Mouse (Mus musculus) CH12.LX (cell line): ENCODE data around the gene Plgrkt. TPM values are rescaled to one million over a fixed set of nuclear protein-coding genes. Genes with fewer than 3 reads are reported as not detected.

ENCODE experiments used
- DNase-seq: peaks from one replicate; pipeline ENCODE4 v3.0.0-alpha.2; 2013; ENCODE audit errors: extremely low read depth
- H3K27ac ChIP-seq: 2 replicates; pipeline ENCODE4 v1.5.1; 2012; ENCODE audit warnings: low read depth, mild to moderate bottlenecking, control low read depth, moderate library complexity; ENCODE audit not compliant: insufficient read depth
- H3K27me3 ChIP-seq: replicated peaks from 2 replicates; pipeline ENCODE3; 2012; ENCODE audit warnings: inconsistent platforms
- H3K36me3 ChIP-seq, 2 experiments: replicated peaks in 1 of 2; 2 replicates each; pipeline versions ENCODE3 to v1.6.1; 2012; ENCODE audit warnings: inconsistent platforms in 1 of 2, low read length in 1 of 2, mild to moderate bottlenecking in 1 of 2, mixed read lengths in 1 of 2, moderate library complexity in 1 of 2; ENCODE audit not compliant: control insufficient read depth in 1 of 2, insufficient read depth in 1 of 2
- H3K4me1 ChIP-seq, 2 experiments: 2 replicates each; pipeline ENCODE4 v1.6.1; 2012; ENCODE audit warnings: inconsistent platforms in 1 of 2, moderate library complexity in 1 of 2; ENCODE audit not compliant: insufficient read depth in 2 of 2, control insufficient read depth in 1 of 2
- H3K4me2 ChIP-seq: 2 replicates; pipeline ENCODE4 v1.6.1; 2012; ENCODE audit warnings: low read depth, mild to moderate bottlenecking, control low read depth; ENCODE audit not compliant: poor library complexity, insufficient read depth, severe bottlenecking
- H3K4me3 ChIP-seq, 3 experiments: fragments of 150-350 bp in 1 of 3; sonication (generic) in 1 of 3; replicated peaks in 1 of 3; 2 replicates each; pipeline versions ENCODE3 to v1.5.1; 2011 to 2012; ENCODE audit warnings: low read depth in 2 of 3, low read length in 2 of 3, mild to moderate bottlenecking in 2 of 3, moderate library complexity in 2 of 3, control low read depth in 1 of 3, improper control_type of control experiment in 1 of 3, inconsistent platforms in 1 of 3, mixed read lengths in 1 of 3; ENCODE audit not compliant: poor library complexity in 1 of 3
- H3K79me2 ChIP-seq: replicated peaks from 2 replicates; pipeline ENCODE4 v1.6.1; 2012; ENCODE audit warnings: mild to moderate bottlenecking, moderate library complexity; ENCODE audit not compliant: control insufficient read depth, poor library complexity, insufficient read depth, severe bottlenecking; ENCODE audit errors: extremely low read depth
- H3K9ac ChIP-seq: 2 replicates; pipeline ENCODE4 v1.6.1; 2012; ENCODE audit warnings: low read depth, mild to moderate bottlenecking, control low read depth, moderate library complexity; ENCODE audit not compliant: insufficient read depth
- H3K9me3 ChIP-seq: replicated peaks from 2 replicates; pipeline ENCODE3; 2012; ENCODE audit warnings: low read length, inconsistent platforms, mixed read lengths
- BHLHE40 ChIP-seq: IDR thresholded peaks from 2 replicates; pipeline ENCODE4 v1.6.1; 2011; ENCODE audit warnings: mild to moderate bottlenecking, low read depth, low read length, improper control_type of control experiment
- CTCF ChIP-seq, 2 experiments: IDR thresholded peaks in 1 of 2; conservative IDR thresholded peaks in 1 of 2; 2 replicates each; pipeline ENCODE4 v1.5.1; 2011 to 2012; ENCODE audit warnings: low read depth in 2 of 2, low read length in 2 of 2, improper control_type of control experiment in 1 of 2, inconsistent platforms in 1 of 2, mild to moderate bottlenecking in 1 of 2, moderate library complexity in 1 of 2
- E2F4 ChIP-seq: IDR thresholded peaks from 2 replicates; pipeline ENCODE4 v1.6.1; 2011; ENCODE audit warnings: low read depth, low read length, improper control_type of control experiment; ENCODE audit not compliant: insufficient replicate concordance
- ETS1 ChIP-seq: conservative IDR thresholded peaks from 2 replicates; pipeline ENCODE4 v1.6.1; 2012; ENCODE audit warnings: low read depth, mild to moderate bottlenecking, inconsistent platforms, low read length, improper control_type of control experiment, moderate library complexity
- GABPA ChIP-seq: IDR thresholded peaks from 2 replicates; pipeline ENCODE4 v1.6.1; 2012; ENCODE audit warnings: low read depth, low read length, improper control_type of control experiment, inconsistent platforms; ENCODE audit not compliant: insufficient replicate concordance
- IRF4 ChIP-seq: IDR thresholded peaks from 2 replicates; pipeline ENCODE4 v1.6.1; 2014; ENCODE audit warnings: low read depth, mild to moderate bottlenecking, inconsistent platforms, low read length, improper control_type of control experiment
- JUN ChIP-seq: IDR thresholded peaks from 2 replicates; pipeline ENCODE4 v1.6.1; 2011; ENCODE audit warnings: low read depth, mild to moderate bottlenecking, low read length, improper control_type of control experiment, moderate library complexity; ENCODE audit not compliant: insufficient read depth
- KAT2A ChIP-seq: IDR thresholded peaks from 2 replicates; pipeline ENCODE4 v1.6.1; 2012; ENCODE audit warnings: low read length, improper control_type of control experiment, inconsistent platforms; ENCODE audit not compliant: insufficient replicate concordance
- MAFK ChIP-seq: IDR thresholded peaks from 2 replicates; pipeline ENCODE4 v1.6.1; 2011; ENCODE audit warnings: low read length, improper control_type of control experiment; ENCODE audit not compliant: insufficient replicate concordance
- MYC ChIP-seq: IDR thresholded peaks from 2 replicates; pipeline ENCODE4 v1.6.1; 2011; ENCODE audit warnings: low read depth, mild to moderate bottlenecking, improper control_type of control experiment, low read length
- NRF1 ChIP-seq: IDR thresholded peaks from 2 replicates; pipeline ENCODE4 v1.6.1; 2014; ENCODE audit warnings: low read depth, mild to moderate bottlenecking, inconsistent platforms, low read length, improper control_type of control experiment, moderate library complexity
- PAX5 ChIP-seq: IDR thresholded peaks from 2 replicates; pipeline ENCODE4 v1.6.1; 2012; ENCODE audit warnings: low read length, inconsistent platforms, mixed read lengths
- SIN3A ChIP-seq: IDR thresholded peaks from 2 replicates; pipeline ENCODE4 v1.6.1; 2012; ENCODE audit warnings: low read length, improper control_type of control experiment, inconsistent platforms
- SMC3 ChIP-seq: IDR thresholded peaks from 2 replicates; pipeline ENCODE4 v1.6.1; 2011; ENCODE audit warnings: low read depth, low read length, improper control_type of control experiment
- TBP ChIP-seq: conservative IDR thresholded peaks from 2 replicates; pipeline ENCODE4 v1.6.1; 2011; ENCODE audit warnings: low read depth, low read length, improper control_type of control experiment
- TCF12 ChIP-seq: IDR thresholded peaks from 2 replicates; pipeline ENCODE4 v1.6.1; 2014; ENCODE audit warnings: low read depth, mild to moderate bottlenecking, inconsistent platforms, low read length, improper control_type of control experiment
- UBTF ChIP-seq: IDR thresholded peaks from 2 replicates; pipeline ENCODE4 v1.6.1; 2012; ENCODE audit warnings: low read depth, mild to moderate bottlenecking, inconsistent platforms, low read length, improper control_type of control experiment, moderate library complexity
- USF2 ChIP-seq: conservative IDR thresholded peaks from 2 replicates; pipeline ENCODE4 v1.6.1; 2011; ENCODE audit warnings: low read depth, low read length, improper control_type of control experiment
- ZNF384 ChIP-seq: IDR thresholded peaks from 2 replicates; pipeline ENCODE4 v1.6.1; 2012; ENCODE audit warnings: low read depth, low read length, improper control_type of control experiment, inconsistent platforms
- dilution Hi-C: fragments of 300-500 bp; cut with MboI; formaldehyde crosslinking; loops from 2 replicates; pipeline ENCODE4 v1.14.3; 2020; ENCODE audit warnings: low sequenced_read_pairs; ENCODE audit not compliant: extremely low pct_unique_long_range_greater_than_20kb, extremely low pct_ligation_motif_present
- in situ Hi-C: fragments of 300-500 bp; cut with MboI; formaldehyde crosslinking; loops from 3 replicates; pipeline ENCODE4 v1.14.3; 2019; ENCODE audit warnings: low sequenced_read_pairs, low pct_ligation_motif_present, low pct_unique_long_range_greater_than_20kb, mixed read lengths
- polyA plus RNA-seq: library from polyadenylated mRNA; unstranded; fragments of >175 nt; gene quantifications from 2 replicates; pipeline ENCODE4 v1.2.1, GENCODE M21; 2012; ENCODE audit warnings: low read depth; ENCODE audit not compliant: insufficient read length
- total RNA-seq, 2 experiments: library from RNA; depleted of rRNA; stranded (reverse); fragments of 300-350 nt in 1 of 2; fragments of >200 nt in 1 of 2; gene quantifications; 2 replicates each; pipeline ENCODE4 v1.2.3; 2012 to 2014

Gene Plgrkt
- total and polyA plus RNA-seq, 3 experiments = 31.3 to 40.6 (median 33.0) TPM

DNA sequence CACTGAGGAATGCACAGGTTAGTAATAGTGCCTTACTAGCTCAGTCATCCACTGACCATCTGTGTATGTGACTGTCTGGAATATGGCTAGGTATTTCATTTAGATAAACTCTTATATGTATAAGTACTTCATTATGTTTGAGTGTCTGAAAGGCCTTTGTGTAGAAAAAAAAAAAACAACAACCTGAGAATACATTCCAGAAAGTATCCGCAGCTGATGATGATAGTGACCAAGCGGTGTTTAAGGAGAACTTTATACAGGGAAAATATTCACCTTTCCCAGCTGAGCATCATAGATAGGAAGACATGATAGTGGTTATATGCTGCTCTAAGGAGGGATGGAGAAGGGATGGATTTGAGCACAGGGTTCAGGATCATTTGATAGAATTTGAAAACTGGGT is 851 bp upstream of the Plgrkt start:
- no peak for DNase-seq
- in situ Hi-C loops = loop anchor here (5.0 to 25.0 kb wide), 3 partner anchors 54 to 581 kb away; partner anchors contain the start of genes 9930021J03Rik and Ranbp6
- peak overlapping the region; percentile 54 for H3K9ac ChIP-seq
- dilution Hi-C loops = no loop called here
- peak overlapping the region; percentile 55 to 85 (median 70) for H3K4me3 ChIP-seq
- peaks cover 41% of the 10 kb centered on the region for H3K79me2 ChIP-seq
- no peaks in the 10 kb centered on the region for H3K9me3 ChIP-seq
- 0 out of 2 replicates have a peak overlapping the region, but pooled peaks have one; percentile 49 for H3K27ac ChIP-seq
- H3K36me3 ChIP-seq = peaks cover 0 to 7% of the 10 kb centered on the region in 2 experiments
- TF ChIP-seq MAFK (no peak), CTCF (conservative IDR thresholded peaks at IDR 0.05 in 1 of 2, IDR thresholded peaks at IDR 0.05 in 1 of 2; ENCODE audit: low read depth in 2 of 2, low read length in 2 of 2) (no peak), GABPA (no peak), ZNF384 (no peak), KAT2A (no peak), TCF12 (no peak), E2F4 (no peak), UBTF (no peak), SIN3A (no peak; the same call in 1 of the 2 replicates), USF2 (no peak), NRF1 (no peak), SMC3 (no peak), TBP (no peak), PAX5 (no peak), IRF4 (no peak), JUN (no peak)
- H3K4me2 ChIP-seq = peak overlapping the region; percentile 39
- H3K4me1 ChIP-seq = peaks cover 13 to 34% of the 10 kb centered on the region in 2 experiments
- H3K27me3 ChIP-seq = no peaks in the 10 kb centered on the region

DNA sequence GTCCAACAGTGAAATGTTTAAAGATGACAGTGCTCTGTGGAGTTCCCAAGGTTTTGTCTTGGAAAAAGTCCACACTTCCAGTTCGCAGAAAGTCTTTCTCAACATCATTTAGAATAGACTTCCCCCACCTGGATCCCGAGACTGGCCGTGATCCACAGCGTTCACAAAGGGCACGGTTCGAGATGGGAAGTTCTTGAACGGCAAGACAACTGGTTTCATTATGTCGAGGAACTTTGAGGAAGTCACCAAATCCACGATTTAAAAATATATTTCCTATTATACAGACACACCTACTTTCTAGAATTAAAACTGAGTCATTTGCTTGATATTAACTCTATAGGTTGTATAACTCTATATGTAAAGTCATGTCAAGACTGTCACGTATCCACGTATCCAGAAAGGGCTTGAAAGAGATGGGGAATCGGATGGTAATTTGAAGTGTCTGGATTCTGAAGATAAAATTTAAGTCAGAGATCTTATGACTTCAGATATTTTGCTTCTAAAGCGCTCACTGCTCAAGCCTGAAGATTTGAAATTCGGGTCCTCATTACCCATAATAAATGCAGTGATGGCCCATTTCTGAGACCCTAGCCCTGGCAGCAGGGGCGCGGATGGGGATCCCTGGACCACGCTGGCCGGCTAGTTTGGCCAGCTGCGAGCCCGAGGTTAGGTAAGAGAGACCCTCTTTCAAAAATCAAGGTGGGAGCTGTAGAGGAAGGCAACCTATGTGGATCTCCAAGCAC is 793 bp downstream of the Plgrkt start:
- TF ChIP-seq BHLHE40 = peak; percentile 8; the same call in 1 of the 2 replicates
- no peak for TF ChIP-seq MYC
- no peak for TF ChIP-seq NRF1
- peak; percentile 16; the same call in 1 of the 2 replicates for TF ChIP-seq ETS1
- no peak for TF ChIP-seq SMC3
- dilution Hi-C loops = no loop called here
- Histone ChIP-seq H3K27ac (peak overlapping the region; percentile 67), H3K4me1 (peaks cover 18 to 42% of the 10 kb centered on the region in 2 experiments), H3K27me3 (no peaks in the 10 kb centered on the region), H3K9me3 (no peaks in the 10 kb centered on the region), H3K9ac (peak overlapping the region; percentile 72), H3K36me3 (peaks cover 0 to 8% of the 10 kb centered on the region in 2 experiments), H3K79me2 (peaks cover 27% of the 10 kb centered on the region), H3K4me3 (peak overlapping the region; percentile 55 to 85 (median 70)), H3K4me2 (peak overlapping the region; percentile 83)
- no peak for DNase-seq
- in situ Hi-C loops = loop anchor here (5.0 to 25.0 kb wide), 3 partner anchors 56 to 579 kb away; partner anchors contain the start of genes 9930021J03Rik and Ranbp6
